Mouse (Mus musculus) skeletal muscle tissue, adult 2 months (tissue): ENCODE measurements around the gene 1600002K03Rik.

ENCODE experiments used
- DNase-seq: peaks from one replicate; pipeline ENCODE4 v3.0.0-alpha.2; 2012; ENCODE audit warnings: low read depth, low spot score

Gene 1600002K03Rik

DNA sequence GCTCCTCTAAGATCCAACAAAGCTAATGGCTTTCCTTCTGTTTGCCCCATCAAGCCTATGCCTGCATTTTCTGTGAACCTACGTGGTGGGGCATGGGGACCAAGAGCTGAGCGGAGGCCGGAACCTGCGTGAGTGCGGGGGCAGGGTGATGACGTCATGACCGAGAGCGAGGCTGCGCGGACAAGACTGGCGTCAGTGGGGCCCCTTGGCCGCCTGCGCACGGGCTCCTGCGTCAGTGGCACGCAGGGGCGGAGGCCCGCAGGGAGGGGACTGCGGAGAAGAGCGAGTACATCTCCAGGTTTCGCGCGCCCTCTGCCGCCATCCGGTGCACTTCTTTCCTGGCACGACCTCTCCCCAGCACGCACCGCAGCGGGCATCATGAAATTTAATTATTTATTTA, 31.5 kb upstream of the 1600002K03Rik start:
- peak; percentile 97 for DNase-seq

- peak; percentile 98 for DNase-seq
Observed at GRCm38 (mm10) chr10:80141786-80142529, 30.8 kb upstream of the 1600002K03Rik start.

DNA sequence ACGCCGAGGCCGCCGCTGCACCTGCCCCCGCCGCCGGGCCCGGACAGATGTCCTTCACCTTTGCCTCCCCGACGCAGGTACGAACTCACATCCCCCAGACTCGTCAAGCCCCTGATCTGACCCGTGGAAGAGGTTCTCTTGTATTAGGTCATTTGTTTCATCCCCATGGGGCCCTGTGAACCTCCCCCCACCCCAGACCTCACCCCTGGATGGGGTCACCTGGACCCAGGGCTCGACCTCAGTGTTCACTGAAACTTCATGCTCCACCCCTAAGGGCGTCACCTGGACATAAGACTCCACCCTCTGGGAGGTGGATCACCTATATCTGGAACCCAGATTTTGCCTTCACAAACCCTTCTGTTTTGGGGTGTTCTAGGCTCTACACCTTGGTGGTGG, 30.2 kb upstream of the 1600002K03Rik start:
- DNase-seq, result no peak

DNA sequence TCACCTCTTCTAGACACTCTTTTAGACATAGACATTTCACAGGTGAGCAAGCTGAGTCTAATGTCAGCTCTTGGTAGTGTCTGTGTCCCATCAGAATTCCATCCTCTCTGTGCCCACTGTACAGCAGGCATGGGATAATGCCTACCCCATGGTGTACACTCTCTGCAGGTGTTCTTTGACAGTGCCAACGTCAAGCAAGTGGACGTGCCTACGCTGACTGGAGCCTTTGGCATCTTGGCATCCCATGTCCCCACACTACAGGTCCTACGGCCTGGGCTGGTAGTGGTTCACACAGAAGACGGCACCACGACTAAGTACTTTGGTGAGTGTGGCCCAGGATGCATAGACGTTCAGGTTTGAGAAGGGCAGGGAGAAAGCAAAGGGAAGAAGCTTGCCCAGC, 29.1 kb upstream of the 1600002K03Rik start:
- DNase-seq, result no peak

- no peak for DNase-seq
Observed at GRCm38 (mm10) chr10:80144159-80144558, 28.6 kb upstream of the 1600002K03Rik start.

DNA sequence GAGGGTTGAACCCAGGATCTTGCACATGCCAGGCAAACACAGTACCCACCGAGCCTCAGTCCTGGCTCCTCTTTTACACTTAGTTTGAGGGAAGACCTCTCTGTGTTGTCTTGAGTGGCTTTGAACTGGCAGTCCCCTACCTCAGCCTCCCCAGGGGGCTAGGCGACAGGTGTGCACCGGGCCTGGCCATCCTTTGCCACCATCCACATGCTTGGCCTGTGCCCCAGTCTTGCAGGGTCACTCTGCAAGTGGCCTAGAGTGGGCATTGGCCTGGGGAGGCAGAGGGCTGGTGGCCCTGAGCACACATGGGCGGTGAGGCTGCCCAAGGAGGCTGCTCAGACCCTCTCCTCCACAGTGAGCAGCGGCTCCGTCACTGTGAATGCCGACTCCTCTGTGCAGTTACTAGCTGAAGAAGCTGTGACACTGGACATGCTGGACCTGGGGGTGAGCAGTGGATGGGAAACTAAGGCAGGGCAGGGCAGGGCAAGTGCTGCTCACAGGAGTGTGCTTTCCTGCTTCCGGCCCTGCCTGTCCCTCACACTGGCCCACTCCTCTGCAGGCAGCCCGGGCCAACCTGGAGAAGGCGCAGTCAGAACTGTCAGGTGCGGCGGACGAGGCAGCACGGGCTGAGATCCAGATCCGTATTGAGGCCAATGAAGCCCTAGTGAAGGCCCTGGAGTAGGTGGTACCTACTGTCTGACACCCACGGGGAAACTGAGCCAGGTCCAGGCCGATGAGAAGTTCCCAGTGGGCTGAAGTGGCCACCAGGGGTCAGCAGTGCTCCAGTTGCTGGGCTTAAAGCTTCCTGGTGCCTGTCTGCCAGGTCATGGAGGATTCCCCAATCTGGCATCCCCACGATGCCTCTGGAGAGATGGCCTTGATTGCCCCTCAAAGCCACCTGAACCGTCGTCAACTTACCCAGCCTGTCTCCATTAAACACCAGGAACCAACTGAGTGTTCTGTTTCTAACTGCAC, 27.6 kb upstream of the 1600002K03Rik start:
- peak; percentile 70 for DNase-seq

GRCm38 (mm10) chr10:80145896-80146295, 26.8 kb upstream of the 1600002K03Rik start:
- no peak for DNase-seq

GRCm38 (mm10) chr10:80146568-80147011, 26.2 kb upstream of the 1600002K03Rik start:
- DNase-seq, result no peak

DNA sequence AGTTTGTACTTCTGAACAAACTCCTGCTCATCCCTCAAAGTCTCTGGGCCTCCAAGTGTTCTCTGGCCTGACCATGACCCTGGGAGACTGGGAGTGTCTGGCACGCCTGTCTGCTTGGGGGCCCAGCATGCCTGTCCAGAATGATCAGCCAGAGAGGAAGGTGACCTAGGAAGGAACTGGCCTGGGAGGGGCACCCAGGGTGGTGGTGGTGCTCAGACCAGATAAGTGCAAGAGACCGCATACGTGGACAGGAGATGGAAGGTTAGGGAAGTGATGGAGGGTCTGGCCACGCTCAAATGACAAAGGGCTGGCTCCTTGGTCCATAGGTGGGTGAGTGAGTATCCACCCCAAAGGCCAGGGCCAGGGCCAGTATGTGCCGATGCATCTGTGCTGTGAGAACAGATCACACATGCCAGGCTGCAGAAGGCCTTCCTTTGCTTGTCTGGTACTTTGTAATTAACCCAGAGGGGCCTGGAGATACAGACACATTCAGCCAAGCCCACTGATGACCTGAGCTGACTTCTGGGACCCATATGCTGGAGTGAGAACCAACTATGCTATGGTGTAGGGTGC, 25.5 kb upstream of the 1600002K03Rik start:
- no peak for DNase-seq

DNA sequence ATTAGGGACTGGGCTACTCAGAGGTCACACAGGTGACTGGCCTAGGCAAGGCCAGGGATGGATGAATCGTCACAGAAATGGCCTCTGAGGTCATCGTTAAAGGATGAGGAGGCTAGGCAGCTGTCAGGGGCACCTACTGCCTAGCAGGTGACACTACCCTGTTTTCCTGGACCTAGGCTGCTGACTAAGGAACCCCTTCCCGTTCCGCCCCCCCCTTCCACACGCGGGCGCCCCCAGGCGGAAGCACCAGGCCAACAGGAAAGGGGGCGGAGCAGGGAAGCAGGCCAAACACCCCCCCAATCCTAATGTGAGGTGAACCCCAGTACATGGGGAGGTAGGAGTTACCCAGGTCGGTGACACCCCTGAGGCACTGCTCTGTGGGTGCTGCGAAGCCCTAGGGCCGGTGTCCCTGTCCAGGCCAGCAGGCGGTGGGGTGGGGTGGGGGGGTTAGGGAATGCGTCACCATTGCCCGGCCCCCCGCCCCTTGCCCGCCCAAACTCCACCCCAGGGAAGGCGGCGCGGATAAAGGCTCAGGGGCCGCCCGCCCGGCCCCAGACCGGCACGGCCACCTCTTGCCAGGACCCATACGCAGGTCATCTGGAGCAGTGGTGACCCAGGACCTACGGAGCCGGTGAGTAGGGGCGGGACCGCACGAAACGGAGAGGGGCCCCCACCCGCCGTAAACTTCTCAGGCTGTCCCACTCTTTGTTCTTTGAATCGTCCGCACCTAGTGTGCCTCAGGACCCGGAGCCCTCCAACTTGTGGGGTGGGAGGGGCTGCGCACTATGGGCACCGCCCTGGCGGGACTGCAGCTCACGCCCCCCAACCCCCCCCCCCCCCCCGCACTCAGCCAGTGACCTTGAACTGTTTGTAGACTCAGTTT, 24.8 kb upstream of the 1600002K03Rik start, which contains the start of gene Midn:
Gene Midn, plus strand, starts transcription at position 554 of the 883 bp plus-strand sequence.
- DNase-seq, result peak; percentile 91

DNA sequence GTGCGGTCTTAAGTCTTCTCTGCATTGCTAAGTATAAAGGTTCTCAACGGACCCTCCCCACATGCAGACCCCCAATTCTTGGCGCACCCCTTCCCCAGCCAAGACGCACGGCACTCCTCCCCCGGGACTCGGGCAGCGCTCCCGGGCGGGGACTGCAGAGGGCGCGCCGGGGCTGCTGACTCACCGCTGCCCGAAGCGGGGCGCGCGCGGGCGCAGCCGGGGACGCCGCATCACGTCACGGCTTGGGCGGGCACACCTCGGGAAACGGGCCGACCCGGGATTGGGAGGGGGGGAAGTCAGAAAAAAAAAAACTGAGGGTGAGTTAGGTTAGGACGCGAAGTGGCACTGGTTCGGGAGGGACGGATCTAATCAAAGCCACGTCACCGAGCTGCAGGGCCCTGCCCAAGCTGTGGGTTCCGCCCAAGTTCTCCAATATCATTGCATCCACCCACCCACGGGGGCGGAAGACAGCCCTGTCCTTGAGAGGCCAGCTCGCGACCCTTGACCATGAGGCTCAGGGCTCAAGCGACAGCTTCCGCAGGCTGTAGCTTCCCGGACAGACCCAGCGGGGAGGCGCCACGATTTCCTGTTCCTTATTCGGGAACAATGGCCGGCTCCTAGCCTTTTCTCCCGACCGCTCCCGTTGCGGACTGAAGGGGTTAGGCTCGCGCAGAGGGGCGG, 24.0 kb upstream of the 1600002K03Rik start:
- peak; percentile 93 for DNase-seq

- DNase-seq, result peak; percentile 97
Observed at GRCm38 (mm10) chr10:80149291-80150225, 23.2 kb upstream of the 1600002K03Rik start.

DNA sequence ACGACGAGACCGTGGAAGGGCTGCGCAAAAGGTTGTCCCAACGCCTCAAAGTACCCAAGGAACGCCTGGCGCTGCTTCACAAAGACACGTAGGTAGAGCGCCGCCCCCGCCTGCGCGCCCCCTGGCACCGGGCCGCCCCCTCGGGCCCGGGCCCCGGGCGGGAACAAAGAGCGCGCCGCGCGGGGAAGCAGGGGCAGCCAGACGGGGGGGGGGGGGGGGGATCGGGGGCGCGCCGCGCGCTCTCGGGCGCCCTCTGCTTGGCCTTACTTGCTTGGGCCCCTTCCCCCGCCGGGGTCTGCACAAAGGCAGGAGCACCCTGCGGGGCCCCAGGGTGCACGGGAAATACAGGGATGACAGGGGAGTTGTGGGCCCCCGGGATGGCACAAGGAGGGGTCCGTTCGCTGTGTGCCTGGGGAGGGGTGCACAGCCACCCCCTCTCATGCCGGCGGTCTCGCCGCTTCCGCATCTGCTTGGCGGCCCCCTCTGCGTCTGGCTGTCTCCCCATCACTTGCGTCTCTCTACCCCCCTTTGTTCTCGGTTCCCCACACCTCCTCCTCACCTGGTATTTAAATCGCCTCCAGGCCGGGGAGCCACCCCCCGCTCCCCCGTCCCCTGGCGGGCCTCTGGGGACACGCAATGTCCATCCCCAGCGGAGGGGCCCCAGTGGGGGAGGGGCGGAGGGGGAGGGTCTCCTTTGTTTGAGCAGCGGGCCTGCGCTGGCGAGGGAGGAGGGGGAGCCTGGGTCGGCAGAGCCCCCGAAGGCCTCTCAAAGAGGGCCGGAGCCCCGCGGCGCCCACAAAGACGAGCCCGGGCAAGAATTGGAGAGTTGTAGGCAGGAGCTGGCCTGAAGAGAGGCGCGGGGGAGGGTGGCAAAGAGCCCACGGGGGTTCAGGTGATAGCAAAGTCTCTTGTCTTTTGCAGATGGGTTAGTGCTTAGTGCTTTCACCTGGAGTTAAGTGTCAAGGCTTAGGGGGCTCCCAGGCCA, 22.2 kb upstream of the 1600002K03Rik start:
- DNase-seq, result no peak

DNA sequence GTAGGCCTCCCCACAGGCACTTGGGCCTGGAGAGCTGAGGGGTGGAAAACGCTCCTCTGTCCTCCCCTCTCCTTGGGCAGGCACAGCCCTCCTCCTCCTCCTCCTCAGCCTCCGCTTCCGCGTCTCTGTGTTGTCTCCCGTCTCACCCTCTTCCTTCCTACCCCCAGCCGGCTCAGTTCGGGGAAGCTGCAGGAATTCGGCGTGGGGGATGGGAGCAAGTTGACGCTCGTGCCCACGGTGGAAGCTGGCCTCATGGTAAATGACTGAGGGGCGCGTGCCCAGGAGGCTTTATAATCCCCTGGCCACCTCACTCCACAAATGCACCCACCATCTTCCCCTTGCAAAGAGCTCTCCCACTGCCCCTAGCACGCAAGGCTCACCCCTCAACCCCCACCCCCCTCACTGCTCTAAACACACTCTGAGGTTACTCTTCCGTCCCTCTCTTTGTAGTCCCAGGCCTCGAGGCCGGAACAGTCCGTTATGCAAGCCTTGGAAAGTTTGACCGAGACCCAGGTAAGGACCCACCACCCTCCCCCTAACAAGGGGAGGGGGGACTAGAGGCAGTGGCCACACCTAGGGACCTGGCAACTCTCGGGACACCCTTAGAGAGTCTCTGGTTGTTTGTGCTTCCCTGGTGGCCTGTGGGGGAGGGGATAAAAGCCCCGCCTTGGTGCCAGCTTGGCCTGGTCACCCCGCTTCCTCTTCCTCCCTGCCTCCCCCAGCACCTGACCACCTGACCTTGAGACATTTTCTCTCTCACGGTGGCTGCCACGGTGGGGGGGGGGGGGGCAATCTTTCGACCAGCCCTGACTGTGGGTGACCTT, 21.3 kb upstream of the 1600002K03Rik start:
- no peak for DNase-seq

DNA sequence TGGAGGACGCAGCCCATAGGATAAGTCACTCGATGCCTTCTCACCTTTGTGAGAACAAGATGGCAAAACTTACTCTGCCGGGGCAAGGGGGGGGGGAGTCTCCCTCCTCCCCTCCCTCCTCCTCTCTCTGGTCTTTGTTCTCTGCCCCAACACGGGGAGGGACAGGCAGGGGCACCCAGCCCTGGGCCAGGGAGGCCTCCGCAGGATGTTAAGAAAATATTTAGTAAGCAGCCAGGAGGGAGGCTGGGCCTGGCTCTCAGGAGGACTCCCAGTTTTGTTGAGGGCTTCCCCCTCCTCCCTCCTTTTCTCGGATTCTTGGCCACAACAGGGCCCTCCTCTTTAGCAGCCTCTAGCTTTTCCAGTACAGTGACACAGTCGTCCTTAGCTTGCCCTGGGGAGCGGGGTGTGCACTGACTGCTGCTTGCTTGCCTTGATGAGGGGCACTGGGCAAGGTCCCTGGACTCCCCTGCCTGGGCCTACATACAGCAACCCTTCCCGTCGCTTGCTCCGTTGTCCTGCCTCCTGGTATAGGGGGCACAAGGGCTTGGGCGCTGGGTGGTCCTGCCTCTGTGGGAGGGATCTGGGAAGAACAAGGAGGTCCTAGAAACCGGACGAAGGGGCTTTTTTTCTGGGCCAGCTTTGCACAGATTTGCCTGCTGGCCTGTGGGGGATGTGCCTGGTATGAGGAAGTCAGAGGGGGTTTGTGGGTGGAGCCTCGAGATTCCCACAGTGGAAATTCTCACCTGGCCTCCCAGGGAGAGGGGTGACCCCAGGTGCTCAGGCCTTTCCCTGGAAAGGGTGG, 20.5 kb upstream of the 1600002K03Rik start:
- DNase-seq, result peak; percentile 62

- no peak for DNase-seq
Observed at GRCm38 (mm10) chr10:80152873-80153260, 19.9 kb upstream of the 1600002K03Rik start.
